Mouse (Mus musculus): ENCODE results near the gene Top2a.

GRCm38 (mm10) chr11:99062661-99063060 lies 38.7 kb upstream of the Top2a start:
- TF ChIP-seq CTCF (IDR thresholded peaks at IDR 0.05; ENCODE audit: borderline replicate concordance, insufficient read depth, low read length): no peak
- TF ChIP-seq POLR2A (IDR thresholded peaks at IDR 0.05; ENCODE audit: low read depth, low read length): no peak
